Mouse (Mus musculus) liver, postnatal 0 days (tissue): Measurements from ENCODE around the gene Zfp653. TPM values are rescaled to one million over a fixed set of nuclear protein-coding genes. Genes with fewer than 3 reads are reported as not detected.

ENCODE experiments used
- ATAC-seq: fragments of 200-750 bp; cut with Nextera tagmentation; 2 replicates; pipeline ENCODE4 v1.8.0; 2017; ENCODE audit warnings: mild to moderate bottlenecking, moderate library complexity
- DNase-seq: peaks from one replicate; pipeline ENCODE4 v3.0.0-alpha.2; 2016
- H3K27ac ChIP-seq: fragments of 300-500 bp; sonication (generic); 2 replicates; pipeline ENCODE4 v1.5.1; 2014; ENCODE audit warnings: antibody characterized with exemption, moderate library complexity, mild to moderate bottlenecking, low read depth
- H3K27me3 ChIP-seq: fragments of 300-500 bp; sonication (generic); 2 replicates; pipeline ENCODE4 v1.6.1; 2014; ENCODE audit warnings: low read length, control low read depth, mixed read lengths; ENCODE audit not compliant: insufficient read depth
- H3K36me3 ChIP-seq: fragments of 300-500 bp; sonication (generic); replicated peaks from 2 replicates; pipeline ENCODE4 v1.6.1; 2014; ENCODE audit warnings: mild to moderate bottlenecking, control low read depth, low read length, moderate library complexity, mixed read lengths; ENCODE audit not compliant: insufficient read depth
- H3K4me1 ChIP-seq: fragments of 300-500 bp; sonication (generic); 2 replicates; pipeline ENCODE4 v1.6.1; 2014; ENCODE audit warnings: antibody characterized with exemption, mild to moderate bottlenecking, control low read depth; ENCODE audit not compliant: insufficient read depth
- H3K4me2 ChIP-seq: fragments of 300-500 bp; sonication (generic); 2 replicates; pipeline ENCODE4 v1.6.1; 2014; ENCODE audit warnings: low read depth, mild to moderate bottlenecking, low read length, moderate library complexity, mixed read lengths
- H3K4me3 ChIP-seq: fragments of 300-500 bp; sonication (generic); 2 replicates; pipeline ENCODE4 v1.5.1; 2014; ENCODE audit warnings: low read depth, low read length
- H3K9ac ChIP-seq: fragments of 300-500 bp; sonication (generic); replicated peaks from 2 replicates; pipeline ENCODE4 v1.6.1; 2014; ENCODE audit warnings: mild to moderate bottlenecking, moderate library complexity
- H3K9me3 ChIP-seq: fragments of 300-500 bp; sonication (generic); 2 replicates; pipeline ENCODE4 v1.6.1; 2016; ENCODE audit warnings: mild to moderate bottlenecking, control low read depth, low read length, mixed read lengths
- CTCF ChIP-seq: sonication (generic); IDR thresholded peaks from 2 replicates; pipeline ENCODE4 v1.5.1; 2016; ENCODE audit warnings: antibody characterized with exemption, low read depth
- EP300 ChIP-seq: IDR thresholded peaks from 2 replicates; pipeline ENCODE4 v1.6.1; 2016; ENCODE audit warnings: antibody characterized with exemption, low read depth, mild to moderate bottlenecking
- WGBS: fragments of 180-500 bp; shearing (Covaris S2); extraction: QIAGEN DNeasy Blood & Tissue Kit; methylation state at CpG from one replicate; pipeline ENCODE4 v1.1.7; 2014; ENCODE audit not compliant: insufficient replicate concordance; 5-methylcytosine and 5-hydroxymethylcytosine counted together
- microRNA-seq: library from miRNA; unstranded; fragments of <30 nt; microRNA quantifications from one replicate; pipeline ENCODE4, GENCODE M21; 2016
- polyA plus RNA-seq: library from polyadenylated mRNA; unstranded; fragments of >200 nt; fragmentation: Nextera tagmentation; extraction: Ambion mirVana; gene quantifications from 2 replicates; pipeline ENCODE4 v1.2.1, GENCODE M21; 2015

Gene Zfp653
- polyA plus RNA-seq, 1 experiment from 2014 or later: 3.1 TPM

- TF ChIP-seq CTCF (no peak), EP300 (no peak)
- ATAC-seq: no peak
- 0 out of 2 replicates have a peak, but pooled peaks cover under 1% of the 10 kb centered on the region for H3K9me3 ChIP-seq
- no peak for DNase-seq
- H3K4me3 ChIP-seq: no peak overlapping the region
- 48% methylated on average over 7 of the region's 7 CpGs for WGBS
- H3K27me3 ChIP-seq: no peaks in the 10 kb centered on the region
- no peak overlapping the region for H3K4me2 ChIP-seq
- H3K4me1 ChIP-seq: no peaks in the 10 kb centered on the region
- H3K36me3 ChIP-seq: no peaks in the 10 kb centered on the region
- H3K9ac ChIP-seq: no peak overlapping the region
- H3K27ac ChIP-seq: no peak overlapping the region
Observed at GRCm38 (mm10) chr9:22028467-22028866, 42.7 kb downstream of the Zfp653 start.

DNA sequence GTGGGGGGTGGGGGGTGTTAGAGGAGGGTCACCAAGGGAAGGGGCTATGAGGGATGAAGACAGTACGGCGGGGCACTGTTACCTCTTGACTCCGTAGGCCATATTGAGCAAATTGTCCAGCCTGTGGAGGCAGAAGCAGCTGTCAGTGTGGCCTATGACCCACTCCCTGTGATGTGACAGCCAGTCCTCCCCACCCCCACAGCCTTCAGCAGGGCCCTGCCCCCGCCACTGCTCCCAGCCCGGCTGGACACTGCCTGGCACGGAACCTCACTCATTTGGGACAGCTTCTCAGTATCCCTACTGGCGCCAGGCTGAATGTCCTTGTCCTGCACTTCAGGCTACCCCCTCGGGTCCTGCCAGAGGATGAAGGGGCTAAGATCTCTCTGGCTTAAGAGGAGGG lies 46.6 kb downstream of the Zfp653 start:
- no peak overlapping the region for H3K4me3 ChIP-seq
- H3K9me3 ChIP-seq: no peaks in the 10 kb centered on the region
- no peaks in the 10 kb centered on the region for H3K27me3 ChIP-seq
- DNase-seq (peak; percentile 54), ATAC-seq (peak; percentile 87)
- no peak overlapping the region for H3K27ac ChIP-seq
- H3K4me2 ChIP-seq: no peak overlapping the region
- TF ChIP-seq CTCF (no peak), EP300 (no peak)
- WGBS: 51% methylated on average over 8 of the region's 8 CpGs
- no peaks in the 10 kb centered on the region for H3K36me3 ChIP-seq
- no peak overlapping the region for H3K9ac ChIP-seq
- H3K4me1 ChIP-seq: no peaks in the 10 kb centered on the region

DNA sequence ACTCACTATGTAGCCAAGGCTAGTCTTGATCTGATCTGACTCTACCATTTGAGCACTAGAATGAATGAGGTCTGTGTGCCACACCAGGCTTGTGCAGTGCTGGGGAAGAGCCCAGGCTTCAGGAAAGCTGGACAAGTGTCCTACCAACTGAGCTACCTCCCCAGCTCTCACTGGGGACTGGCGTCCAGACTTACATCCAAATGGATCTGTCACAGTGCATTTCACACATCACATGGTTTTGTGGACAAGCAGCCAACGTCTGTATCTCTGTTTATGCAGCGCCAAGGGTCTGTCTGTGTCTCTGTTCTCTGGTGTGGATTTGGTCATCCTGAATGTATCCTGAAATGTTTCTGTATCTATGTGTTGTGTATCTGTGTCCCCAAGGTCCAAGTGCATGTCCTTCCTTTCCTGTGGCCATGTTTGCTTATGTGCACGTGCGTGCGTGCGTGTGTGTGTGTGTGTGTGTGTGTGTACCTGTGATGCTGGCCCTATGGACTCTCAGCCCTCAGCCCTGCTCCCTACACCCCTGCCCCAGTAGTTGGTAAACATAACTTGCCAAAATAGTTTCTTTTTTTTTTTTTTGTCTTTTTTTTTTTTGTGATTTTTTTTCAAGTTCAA lies 53.9 kb downstream of the Zfp653 start:
- no peaks in the 10 kb centered on the region for H3K4me1 ChIP-seq
- 57% methylated on average over 7 of the region's 7 CpGs for WGBS
- peak; percentile 92 for ATAC-seq

GRCm38 (mm10) chr9:22016245-22016644 lies 54.9 kb downstream of the Zfp653 start:
- Histone ChIP-seq H3K4me2 (no peak overlapping the region), H3K27me3 (no peaks in the 10 kb centered on the region), H3K9me3 (no peaks in the 10 kb centered on the region), H3K9ac (no peak overlapping the region), H3K27ac (no peak overlapping the region), H3K4me1 (no peaks in the 10 kb centered on the region), H3K4me3 (no peak overlapping the region), H3K36me3 (peaks cover 27% of the 10 kb centered on the region)
- DNase-seq: no peak
- 68% methylated on average over 10 of the region's 10 CpGs for WGBS
- no peak for TF ChIP-seq EP300
- TF ChIP-seq CTCF: no peak
- no peak for ATAC-seq

More for the DNA sequence above, 53.9 kb downstream of the Zfp653 start:
- peak; percentile 52 for DNase-seq
- TF ChIP-seq CTCF: no peak
- TF ChIP-seq EP300: no peak
- Histone ChIP-seq H3K4me2 (no peak overlapping the region), H3K27me3 (no peaks in the 10 kb centered on the region), H3K27ac (no peak overlapping the region), H3K36me3 (peaks cover 18% of the 10 kb centered on the region), H3K4me3 (no peak overlapping the region), H3K9me3 (no peaks in the 10 kb centered on the region), H3K9ac (no peak overlapping the region)

- ATAC-seq: no peak
- WGBS: 88% methylated on average over 13 of the region's 13 CpGs
- no peaks in the 10 kb centered on the region for H3K9me3 ChIP-seq
- TF ChIP-seq CTCF: no peak
- no peak for TF ChIP-seq EP300
- no peaks in the 10 kb centered on the region for H3K27me3 ChIP-seq
- H3K4me3 ChIP-seq: no peak overlapping the region
- H3K4me2 ChIP-seq: no peak overlapping the region
- H3K36me3 ChIP-seq: peaks cover 59% of the 10 kb centered on the region
- H3K4me1 ChIP-seq: no peaks in the 10 kb centered on the region
- H3K9ac ChIP-seq: no peak overlapping the region
- no peak for DNase-seq
- no peak overlapping the region for H3K27ac ChIP-seq
Observed at GRCm38 (mm10) chr9:22012731-22013130, 58.4 kb downstream of the Zfp653 start.

GRCm38 (mm10) chr9:22011055-22011454 lies 60.1 kb downstream of the Zfp653 start:
- Histone ChIP-seq H3K9me3 (no peaks in the 10 kb centered on the region), H3K4me1 (no peaks in the 10 kb centered on the region), H3K27ac (no peak overlapping the region), H3K9ac (no peak overlapping the region), H3K4me2 (no peak overlapping the region), H3K27me3 (no peaks in the 10 kb centered on the region), H3K4me3 (no peak overlapping the region), H3K36me3 (peaks cover 71% of the 10 kb centered on the region)
- no peak for DNase-seq
- no peak for ATAC-seq
- TF ChIP-seq CTCF: no peak
- no peak for TF ChIP-seq EP300
- 74% methylated on average over 5 of the region's 5 CpGs for WGBS

Small RNA genes within 50 kb of the gene (microRNA-seq; reads per million reads assigned to microRNA genes)
- not detected for gene Mir7084

Other genes starting within 250 kb of the Zfp653 start
- 74.6 and 75.7 TPM in 2 replicates for gene Angptl8, start 235.9 kb downstream of the Zfp653 start, polyA plus RNA-seq
- gene Dock6, start 218.7 kb downstream of the Zfp653 start, polyA plus RNA-seq: 3.6 and 4.1 TPM in 2 replicates
- gene Rab3d, start 153.2 kb downstream of the Zfp653 start, polyA plus RNA-seq: 9.3 and 9.9 TPM in 2 replicates
- gene Ccdc159, start 143.9 kb downstream of the Zfp653 start, polyA plus RNA-seq: 0.81 and 1.1 TPM in 2 replicates
- gene Tmem205, start 143.8 kb downstream of the Zfp653 start, polyA plus RNA-seq: 222 and 246 TPM in 2 replicates
- 0.70 and 1.0 TPM in 2 replicates for gene Plppr2, start 134.3 kb downstream of the Zfp653 start, polyA plus RNA-seq
- 2.3 and 2.6 TPM in 2 replicates for gene Swsap1, start 115.6 kb downstream of the Zfp653 start, polyA plus RNA-seq
- gene Epor, start 107.9 kb downstream of the Zfp653 start, polyA plus RNA-seq: 40.6 and 41.6 TPM in 2 replicates
- gene Rgl3, start 81.9 kb downstream of the Zfp653 start, polyA plus RNA-seq: 0.14 and 0.32 TPM in 2 replicates
- gene Ccdc151, start 68.7 kb downstream of the Zfp653 start, polyA plus RNA-seq: not detected in 2 replicates
- 47.0 and 47.6 TPM in 2 replicates for gene Prkcsh, start 68.6 kb downstream of the Zfp653 start, polyA plus RNA-seq
- gene Elavl3, start 19.4 kb downstream of the Zfp653 start, polyA plus RNA-seq: not detected in 2 replicates
- gene Gm49318, start 117 bp downstream of the Zfp653 start, polyA plus RNA-seq: not detected in 2 replicates
- gene Ecsit, start 14.1 kb upstream of the Zfp653 start, polyA plus RNA-seq: 18.1 and 18.2 TPM in 2 replicates
- 0.33 and 0.68 TPM in 2 replicates for gene Cnn1, start 27.8 kb upstream of the Zfp653 start, polyA plus RNA-seq
- 72.7 and 75.6 TPM in 2 replicates for gene Elof1, start 45.8 kb upstream of the Zfp653 start, polyA plus RNA-seq
- gene Acp5, start 64.3 kb upstream of the Zfp653 start, polyA plus RNA-seq: 102 and 108 TPM in 2 replicates
- gene Pigyl, start 85.5 kb upstream of the Zfp653 start, polyA plus RNA-seq: 34.9 and 36.6 TPM in 2 replicates
- 0.04 TPM in 2 replicates for gene Zfp872, start 116.7 kb upstream of the Zfp653 start, polyA plus RNA-seq
- gene Zfp809, start 154.3 kb upstream of the Zfp653 start, polyA plus RNA-seq: 4.2 and 4.4 TPM in 2 replicates
- gene Zfp599, start 188.5 kb upstream of the Zfp653 start, polyA plus RNA-seq: 0.69 and 0.99 TPM in 2 replicates
- 4.8 and 4.9 TPM in 2 replicates for gene Zfp810, start 236.3 kb upstream of the Zfp653 start, polyA plus RNA-seq